ENCODE assay signal across 8 mouse cellular contexts in the genomic region with DNA sequence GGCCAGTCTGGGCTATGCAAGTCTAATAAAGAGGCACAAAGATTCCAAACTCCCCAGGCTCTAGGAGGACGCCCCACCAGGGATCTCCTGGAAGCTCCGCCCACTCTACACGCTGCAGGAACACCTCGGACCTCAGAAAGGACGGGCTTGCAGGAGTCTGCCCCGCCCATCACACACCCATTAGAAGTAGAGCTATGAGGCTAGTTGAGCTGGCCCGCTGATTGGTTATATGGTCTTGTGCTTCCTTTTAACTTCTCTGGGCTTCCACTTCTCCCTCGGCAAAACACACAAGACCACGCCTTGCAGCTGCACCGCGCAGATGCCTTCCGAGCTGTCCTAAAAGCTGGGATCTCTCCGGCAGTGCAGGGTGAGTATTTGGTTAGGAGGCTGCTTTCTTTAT. TPM values are rescaled to one million over a fixed set of nuclear protein-coding genes. Genes with fewer than 3 reads are reported as not detected.
DNase-seq lines count a peak whose midpoint lies in the region; ATAC-seq lines count a peak whose summit lies in the region.

No protein-coding gene starts in this region.

- H3K4me3 ChIP-seq in forebrain, embryonic 11.5 days (ENCODE audit: low read depth, low read length) = no peak overlapping the region
- H3K4me3 ChIP-seq in stomach, embryonic 14.5 days (ENCODE audit: low read depth, low read length) = peak overlapping the region; percentile 19

- H3K27me3 ChIP-seq in forebrain, embryonic 11.5 days (ENCODE audit: control insufficient read depth, insufficient read depth, low read length) = no peaks in the 10 kb centered on the region; the same call in 1 of the 2 replicates
- 0 out of 2 replicates have a peak, but pooled peaks cover 3% of the 10 kb centered on the region for H3K27me3 ChIP-seq in stomach, embryonic 14.5 days (ENCODE audit: control insufficient read depth, insufficient read depth, low read length)

- no peak overlapping the region for H3K9ac ChIP-seq in forebrain, embryonic 11.5 days (ENCODE audit: low read length)
- H3K9ac ChIP-seq in stomach, embryonic 14.5 days (replicated peaks; ENCODE audit: low read depth, low read length) = no peak overlapping the region

- peak; percentile 73 to 82 for DNase-seq in adrenal gland, adult (ENCODE audit: inconsistent age in 2 of 2, low spot score in 1 of 2)
- DNase-seq in adrenal gland, postnatal 4 days (ENCODE audit: low spot score in 2 of 2) = no peak
- DNase-seq in forebrain, embryonic 11.5 days (ENCODE audit: low spot score) = no peak
- DNase-seq in heart, postnatal 25 days (ENCODE audit: low spot score) = peak; percentile 65
- peak; percentile 73 to 81 for DNase-seq in kidney, postnatal 36 days

- no peaks in the 10 kb centered on the region for H3K36me3 ChIP-seq in forebrain, embryonic 11.5 days (ENCODE audit: control insufficient read depth, insufficient read depth, low read length)
- no peaks in the 10 kb centered on the region for H3K36me3 ChIP-seq in stomach, embryonic 14.5 days (ENCODE audit: control insufficient read depth, insufficient read depth, low read length)

- peak; percentile 84 for ATAC-seq in activated CD4-positive, CD25-positive, alpha-beta regulatory T cell, adult 4 months
- peak; percentile 31; the same call in 1 of the 2 replicates for ATAC-seq in forebrain, embryonic 11.5 days (replicated peaks; ENCODE audit: low FRiP score)
- ATAC-seq in megakaryocyte, adult 5-6 weeks (ENCODE audit: poor library complexity, severe bottlenecking) = peak; percentile 97
- peak; percentile 85 for ATAC-seq in stomach, embryonic 14.5 days (ENCODE audit: insufficient number of reproducible peaks, insufficient read depth, low FRiP score, low read depth)

- no peak overlapping the region for H3K27ac ChIP-seq in forebrain, embryonic 11.5 days (ENCODE audit: low read depth, low read length)
- no peak overlapping the region for H3K27ac ChIP-seq in stomach, embryonic 14.5 days (ENCODE audit: low read length)

- peaks cover 18% of the 10 kb centered on the region for H3K4me1 ChIP-seq in forebrain, embryonic 11.5 days (replicated peaks; ENCODE audit: control insufficient read depth, insufficient read depth, low read length)
- H3K4me1 ChIP-seq in stomach, embryonic 14.5 days (ENCODE audit: control insufficient read depth, insufficient read depth, low read length) = peaks cover 9% of the 10 kb centered on the region; the same call in 1 of the 2 replicates

- peak overlapping the region; percentile 35 for H3K4me2 ChIP-seq in forebrain, embryonic 11.5 days (ENCODE audit: low read depth, low read length, severe bottlenecking)
- H3K4me2 ChIP-seq in stomach, embryonic 14.5 days (replicated peaks; ENCODE audit: low read depth, low read length) = peak overlapping the region; percentile 38

- intact Hi-C loops in heart, postnatal 25 days (cut with DNase I) = no loop called here

- 15% methylated on average over 13 of the region's 13 CpGs for WGBS in forebrain, embryonic 11.5 days
- WGBS in stomach, embryonic 14.5 days = 5% methylated on average over 13 of the region's 13 CpGs

- H3K9me3 ChIP-seq in forebrain, embryonic 11.5 days (ENCODE audit: control insufficient read depth, low read length) = no peaks in the 10 kb centered on the region
- no peaks in the 10 kb centered on the region for H3K9me3 ChIP-seq in stomach, embryonic 14.5 days (ENCODE audit: control insufficient read depth, low read depth, low read length)

RNA-seq across cellular contexts. Expression of gene Tnrc6c, which starts 43.0 kb away (rescaled TPM):
- 10 to 100 TPM; 28.4 to 29.9 TPM for total RNA-seq in adrenal gland, postnatal 4 days (2021)
- polyA plus RNA-seq in activated CD4-positive, CD25-positive, alpha-beta regulatory T cell, adult 4 months (2017; shearing (Covaris generic)) = 10 to 100 TPM; 14.3 to 16.8 TPM
- 18.5 and 18.8 TPM in 2 replicates for polyA plus RNA-seq in forebrain, embryonic 11.5 days (2014; fragmentation: Nextera tagmentation; extraction: Ambion mirVana)
- 10 to 100 TPM; 25.7 to 33.4 TPM for total RNA-seq in heart, postnatal 25 days (2021)
- total RNA-seq in megakaryocyte, adult 5-6 weeks (2015) = 16.3 and 19.1 TPM in 2 replicates
- total RNA-seq in megakaryocyte, adult 5-6 weeks (2017) = 17.9 and 20.4 TPM in 2 replicates
- polyA plus RNA-seq in stomach, embryonic 14.5 days (2014; fragmentation: Nextera tagmentation; extraction: Ambion mirVana) = 15.5 TPM in 2 replicates

Comparison
In these comparisons a context has a peak if more than half of its experiments do, and no peak if none do; other contexts are left out.
1. DNase-seq: peak in adrenal gland, adult (2 of 2), heart, postnatal 25 days (single experiment) and kidney, postnatal 36 days (2 of 2); none in adrenal gland, postnatal 4 days (0 of 2) and forebrain, embryonic 11.5 days (single experiment).
2. ATAC-seq: peak in every context shown above with its lines; median percentile 97 in megakaryocyte, adult 5-6 weeks; 85 in stomach, embryonic 14.5 days; 84 in activated CD4-positive, CD25-positive, alpha-beta regulatory T cell, adult 4 months; 31 in forebrain, embryonic 11.5 days.